Mouse (Mus musculus) kidney, postnatal 25 days (tissue): ENCODE data around the gene Ankfy1.

ENCODE experiments used
- DNase-seq, 2 experiments: peaks; one replicate each; pipeline ENCODE4 v3.0.0; 2021; ENCODE audit warnings: mixed read lengths in 2 of 2

Gene Ankfy1

DNA sequence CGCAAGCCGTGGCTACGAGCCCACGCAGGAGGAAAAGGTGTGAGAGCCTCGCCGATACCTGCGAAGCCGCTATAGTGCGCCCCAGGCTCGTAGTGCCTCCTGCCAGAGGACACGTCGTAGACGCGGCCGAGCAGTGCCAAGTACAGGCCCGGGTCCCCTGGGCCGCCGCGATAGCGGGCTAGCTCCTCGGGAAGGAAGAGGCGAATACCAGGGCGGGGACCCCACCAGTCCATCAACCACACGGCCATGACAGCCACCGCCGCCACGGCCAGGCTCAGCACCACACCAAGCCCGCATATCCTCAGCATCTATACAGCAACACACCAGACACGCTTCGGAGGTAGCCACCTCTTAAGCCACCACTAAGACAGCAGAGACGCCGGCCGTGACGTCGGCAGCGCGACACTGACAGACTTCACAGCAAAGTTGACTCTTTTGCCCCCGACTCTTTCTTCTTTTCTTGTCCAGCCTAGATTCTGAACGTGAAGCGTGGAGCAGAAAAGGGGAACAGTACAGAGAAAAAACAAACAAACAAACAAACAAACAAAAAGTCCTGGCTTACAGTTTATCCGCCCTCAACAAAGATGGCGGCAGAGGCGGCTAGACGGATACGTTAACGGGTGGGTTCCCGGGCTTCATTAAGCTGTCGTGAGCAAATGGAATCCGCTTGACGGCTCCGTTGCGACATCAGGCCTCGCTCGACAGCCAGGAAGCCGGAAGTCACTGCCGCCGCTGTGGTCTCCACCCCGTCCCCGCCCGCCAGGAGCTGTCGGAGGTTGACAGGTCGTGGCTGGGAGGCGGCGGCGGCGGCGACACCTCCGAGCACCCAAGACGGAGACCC, 105.9 kb downstream of the Ankfy1 start, which contains the start of the genes Cyb5d2 and Zzef1:
TSS of gene Cyb5d2 (minus strand) at position 688 of the 841 bp plus-strand sequence.
TSS of gene Zzef1 (plus strand) at position 772 of the 841 bp plus-strand sequence.
- DNase-seq = peak; percentile 96 to 99

DNA sequence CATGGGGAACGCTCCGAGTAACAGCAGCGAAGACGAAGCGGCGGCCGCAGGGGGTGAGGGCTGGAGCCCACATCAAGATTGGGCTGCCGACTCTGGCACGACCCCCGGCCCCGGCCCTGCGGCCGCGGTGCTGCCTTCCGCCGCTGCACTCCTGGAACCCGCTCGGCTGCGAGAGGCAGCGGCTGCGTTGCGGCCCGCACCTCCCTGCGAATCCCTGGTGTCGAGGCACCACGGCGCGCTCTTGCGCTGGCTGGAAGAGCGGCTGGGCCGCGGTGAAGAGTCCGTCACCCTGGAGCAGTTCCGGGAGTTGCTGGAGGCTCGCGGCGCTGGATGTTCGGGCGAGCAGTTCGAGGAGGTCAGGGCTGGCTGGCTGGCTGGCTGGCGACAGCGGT, 106.5 kb downstream of the Ankfy1 start:
- DNase-seq = peak; percentile 29 to 62

DNA sequence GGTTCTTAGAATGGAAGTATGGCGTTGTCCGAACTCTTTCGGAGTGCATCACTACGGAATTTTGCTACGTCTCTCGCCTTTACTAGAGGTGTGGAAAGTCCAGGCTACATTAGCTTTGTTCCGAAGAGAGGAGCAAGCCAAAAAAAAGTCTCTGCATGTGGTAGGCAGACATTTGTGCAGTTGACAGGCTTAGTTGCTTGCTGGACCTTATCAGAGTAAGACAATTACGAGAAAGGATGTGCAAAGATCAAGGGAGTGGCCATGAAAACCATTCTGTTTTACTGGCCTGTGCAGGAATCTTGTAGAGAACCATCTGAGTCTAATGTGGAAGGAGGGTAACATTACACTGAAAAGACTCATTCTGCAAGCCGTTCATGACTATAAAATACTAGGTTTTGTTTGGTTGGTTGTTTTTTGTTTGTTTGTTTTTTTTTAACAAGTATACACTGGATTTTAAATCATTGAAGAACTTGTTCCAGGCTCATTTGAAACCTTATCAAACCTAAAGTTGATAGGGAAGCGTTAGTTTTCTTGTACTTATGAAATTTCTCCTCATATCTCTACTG, 107.0 kb downstream of the Ankfy1 start:
- no peak for DNase-seq

DNA sequence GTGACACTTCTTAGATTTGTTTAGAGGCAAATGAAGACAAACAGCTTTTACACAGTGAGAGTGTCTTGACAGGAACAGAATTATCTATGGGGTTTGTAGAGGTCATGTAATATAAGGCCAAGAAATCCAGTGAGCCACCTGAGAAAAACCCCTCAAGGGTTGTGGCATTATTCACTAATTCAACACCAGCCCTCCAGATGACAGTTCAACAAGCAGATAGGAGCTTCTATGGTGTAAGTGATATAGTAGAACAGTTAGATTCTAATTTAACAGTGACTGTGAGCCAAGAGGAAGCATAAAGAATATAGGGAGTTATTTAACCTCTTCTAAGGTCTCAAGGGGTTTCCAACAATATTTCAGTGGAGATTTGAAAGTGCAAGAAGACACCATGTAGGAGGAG, 108.3 kb downstream of the Ankfy1 start:
- DNase-seq = no peak

DNA sequence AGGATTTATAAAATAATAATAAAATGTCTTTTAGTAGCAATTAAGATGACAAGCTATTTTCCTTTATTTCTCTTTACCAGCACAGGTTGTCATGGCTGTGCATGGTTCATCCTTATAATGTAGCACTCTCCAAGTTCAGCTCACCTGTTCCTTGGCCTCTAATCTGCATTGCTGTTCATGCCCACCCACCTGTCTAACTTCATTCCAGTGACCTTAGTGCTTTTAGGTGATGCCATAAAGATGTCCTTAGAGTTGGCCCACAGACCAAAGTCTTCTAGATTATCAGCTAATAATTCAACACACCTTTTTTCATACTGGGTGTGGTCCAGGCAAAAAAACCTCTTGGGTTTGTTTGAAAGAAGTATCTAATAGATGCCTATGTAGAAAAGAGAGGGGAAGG, 111.4 kb downstream of the Ankfy1 start:
- DNase-seq = no peak

DNA sequence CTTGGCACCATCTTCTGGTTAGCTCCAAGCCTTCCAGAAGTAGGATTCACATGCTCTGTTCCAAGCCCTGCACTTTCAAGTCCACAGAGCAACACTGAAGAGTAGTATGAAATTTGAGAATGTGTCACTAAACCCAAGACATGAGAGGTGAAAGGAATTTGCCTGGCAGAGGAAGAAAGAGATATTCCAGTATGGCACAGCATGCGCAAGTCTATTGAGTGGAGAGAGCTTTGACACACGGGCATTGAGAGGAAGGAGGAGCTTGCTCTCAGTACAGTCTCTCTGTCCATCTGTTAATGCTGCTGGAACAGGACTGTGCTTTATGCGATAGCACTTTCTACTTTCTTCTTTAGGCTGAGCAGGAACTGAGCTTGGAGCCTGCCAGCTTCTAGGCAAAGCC, 113.2 kb downstream of the Ankfy1 start:
- no peak for DNase-seq

DNA sequence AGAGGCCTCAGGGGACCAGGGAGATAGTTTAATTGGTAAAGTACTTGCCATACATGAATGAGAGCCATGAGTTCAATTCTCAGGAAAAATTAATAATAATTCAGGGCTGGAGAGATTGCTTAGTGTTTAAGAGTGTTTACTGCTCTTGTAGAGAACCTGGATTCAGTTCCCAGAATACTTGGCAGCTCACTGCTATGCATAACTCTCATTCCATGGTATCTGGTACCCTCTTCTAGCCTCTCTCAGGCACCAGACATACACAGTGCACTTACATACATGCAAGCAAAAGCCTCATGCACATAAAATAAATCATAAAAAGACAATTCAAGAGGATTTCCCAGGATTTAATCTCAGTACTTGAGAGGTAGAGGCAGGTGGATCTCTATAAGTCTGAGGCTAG, 114.8 kb downstream of the Ankfy1 start:
- DNase-seq = no peak

DNA sequence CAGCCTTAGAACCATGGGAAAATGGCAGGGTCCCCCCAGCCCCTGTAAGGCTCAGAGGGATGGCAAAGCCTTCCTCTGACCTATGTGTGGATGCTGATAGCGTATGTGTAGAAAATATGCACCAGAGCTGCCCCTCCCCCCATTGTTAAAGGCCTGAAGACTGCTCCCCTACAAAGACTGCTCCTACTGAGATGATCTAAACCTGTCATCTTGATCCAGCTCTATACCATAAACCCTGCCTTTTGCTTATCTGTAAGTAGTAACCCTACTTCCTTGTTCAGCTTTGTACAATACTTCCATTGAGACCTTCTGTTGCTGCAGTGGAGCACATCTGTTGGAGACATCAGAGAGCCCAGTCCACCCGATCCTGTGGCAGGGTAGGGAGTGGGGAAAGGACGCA, 115.4 kb downstream of the Ankfy1 start:
- no peak for DNase-seq

DNA sequence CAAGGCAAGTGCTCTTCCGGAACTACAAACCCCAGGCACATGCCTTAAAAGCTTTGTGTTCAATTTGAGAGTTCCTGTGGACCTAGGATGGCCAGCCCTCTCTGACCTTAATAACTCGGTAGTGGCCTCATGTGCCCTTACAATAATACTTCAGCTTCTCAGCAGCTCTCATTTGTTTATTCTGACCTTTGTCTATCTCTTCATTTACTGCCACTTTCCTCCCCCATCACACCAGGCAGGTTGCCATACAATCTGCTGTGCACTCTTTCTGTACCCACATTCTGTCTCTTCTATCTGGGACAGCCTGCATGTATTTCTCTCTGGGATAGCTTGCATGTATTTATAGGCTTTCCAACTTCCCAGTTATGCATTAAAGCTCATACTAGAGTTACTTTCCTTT, 116.8 kb downstream of the Ankfy1 start:
- DNase-seq = no peak

DNA sequence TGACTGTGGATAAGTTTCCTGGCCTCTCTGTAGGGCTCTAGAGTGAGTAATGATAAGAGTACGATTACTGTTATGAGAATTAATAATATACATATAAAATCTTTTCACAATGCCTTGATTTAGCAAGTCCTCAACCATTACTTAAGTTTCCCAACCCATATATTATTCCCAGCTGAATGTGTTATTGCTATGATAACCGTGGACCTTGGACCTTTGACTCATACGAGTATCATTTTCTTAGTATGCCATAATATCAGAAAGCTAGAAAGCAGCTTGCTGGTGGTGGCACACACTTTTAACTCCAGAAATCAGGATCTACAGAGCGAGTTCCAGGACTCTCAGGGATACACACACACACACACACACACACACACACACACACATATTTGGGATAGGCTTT, 118.2 kb downstream of the Ankfy1 start:
- no peak for DNase-seq

DNA sequence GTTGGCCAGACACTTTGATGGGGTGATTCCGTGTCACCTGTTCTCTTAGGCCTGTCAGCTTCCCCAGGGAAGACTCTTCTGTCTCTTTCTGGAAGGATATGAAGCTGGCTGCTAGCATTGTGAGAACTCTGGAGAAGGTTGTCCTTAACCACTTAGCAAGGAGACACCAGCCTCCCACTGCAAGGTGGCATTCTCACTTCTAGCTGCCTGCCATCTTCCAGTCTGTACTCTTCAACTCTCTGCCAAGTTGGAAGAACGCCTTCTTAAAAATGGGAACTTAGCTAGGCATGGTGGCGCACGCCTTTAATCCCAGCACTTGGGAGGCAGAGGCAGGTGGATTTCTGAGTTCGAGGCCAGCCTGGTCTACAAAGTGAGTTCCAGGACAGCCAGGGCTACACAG, 123.9 kb downstream of the Ankfy1 start:
- no peak for DNase-seq

DNA sequence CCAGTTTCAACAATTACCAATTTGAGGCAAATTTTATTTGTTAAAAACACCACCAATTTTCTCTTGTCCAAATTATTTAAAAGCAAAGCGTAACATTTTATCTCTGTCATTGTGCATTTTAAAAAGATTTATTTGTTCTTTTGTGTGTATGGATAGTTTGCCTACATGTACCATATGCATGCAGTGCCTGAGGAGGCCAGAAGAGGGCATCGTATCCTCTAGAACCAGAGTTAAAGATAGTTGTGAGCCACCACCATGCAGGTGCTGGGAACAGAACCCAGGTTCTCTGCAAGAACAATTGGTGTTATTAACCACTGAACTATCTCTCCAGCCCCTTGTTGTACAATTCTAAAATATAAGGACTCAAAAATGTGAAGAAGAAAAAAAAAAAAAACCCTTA, 124.4 kb downstream of the Ankfy1 start:
- DNase-seq = peak in 1 of 2 experiments; percentile 21

DNA sequence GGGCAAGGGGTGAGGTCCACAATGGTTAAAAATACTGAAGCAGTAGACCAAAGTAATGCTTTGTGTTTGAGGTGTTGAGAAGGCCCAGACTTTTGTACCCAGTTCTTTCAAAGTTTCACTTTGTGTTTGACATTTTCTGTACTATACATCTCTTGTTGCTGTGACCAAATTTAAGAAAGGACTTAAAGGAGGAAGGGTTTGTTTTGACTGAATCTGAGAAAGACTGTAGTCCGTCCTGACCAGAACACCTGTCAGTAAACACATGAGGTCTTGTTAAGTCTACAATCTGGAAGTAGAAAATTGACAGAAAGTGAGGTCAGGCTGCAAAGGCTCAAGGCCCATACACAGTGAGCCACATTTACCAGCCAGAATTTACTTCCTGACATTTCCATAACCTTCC, 127.1 kb downstream of the Ankfy1 start:
- no peak for DNase-seq

DNA sequence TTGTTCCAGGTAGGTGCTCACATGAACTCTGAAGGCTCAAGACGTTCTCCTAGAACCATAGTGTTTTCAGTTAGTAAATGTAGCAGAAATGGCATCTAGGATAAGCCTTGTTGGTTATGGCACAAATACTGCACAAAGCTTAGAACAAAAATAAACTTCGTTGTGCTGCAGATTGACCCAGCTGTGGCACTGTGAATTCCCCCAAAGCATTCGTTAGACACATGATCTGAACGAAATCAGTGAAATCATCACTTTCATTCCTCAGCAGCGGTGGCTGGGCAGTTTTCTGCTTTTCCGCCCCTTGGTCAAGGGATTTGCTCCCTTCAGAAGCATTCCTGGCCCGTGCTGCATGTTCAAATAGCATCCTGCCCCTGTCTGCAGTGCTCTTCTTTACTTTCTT, 128.3 kb downstream of the Ankfy1 start:
- DNase-seq = no peak

DNA sequence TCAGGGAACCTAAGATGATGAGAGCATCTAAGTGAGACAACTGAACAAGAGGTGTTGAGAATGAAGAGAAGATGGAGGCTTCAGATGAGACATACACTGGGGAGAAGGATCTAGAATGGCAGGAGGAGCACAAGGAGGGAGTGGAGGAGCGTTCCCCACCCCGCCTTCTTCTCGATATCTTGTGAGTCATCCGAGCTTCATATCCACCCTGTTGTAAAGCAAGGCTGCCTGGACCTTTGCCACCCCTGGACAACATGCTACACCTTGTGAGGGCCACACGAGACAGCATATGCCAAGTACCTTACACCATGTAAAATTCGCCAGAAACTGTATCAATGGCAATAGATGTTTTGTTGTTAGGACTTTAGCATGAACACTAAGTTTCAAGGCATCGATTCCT, 131.2 kb downstream of the Ankfy1 start:
- DNase-seq = no peak
